Mouse (Mus musculus) forebrain, embryonic 15.5 days (tissue): ENCODE results near the gene Lrsam1. TPM values are rescaled to one million over a fixed set of nuclear protein-coding genes. Genes with fewer than 3 reads are reported as not detected.

Experiments
- ATAC-seq: fragments of 200-750 bp; cut with Nextera tagmentation; replicated peaks from 2 replicates; pipeline ENCODE4 v1.8.0; 2017; ENCODE audit warnings: mild to moderate bottlenecking, moderate TSS enrichment, moderate library complexity
- H3K27ac ChIP-seq: fragments of 300-500 bp; sonication (generic); replicated peaks from 2 replicates; pipeline ENCODE4 v1.5.1; 2015; ENCODE audit warnings: mild to moderate bottlenecking, inconsistent platforms
- H3K27me3 ChIP-seq: fragments of 300-500 bp; sonication (generic); 2 replicates; pipeline ENCODE4 v1.6.1; 2015; ENCODE audit warnings: inconsistent platforms
- H3K36me3 ChIP-seq: fragments of 300-500 bp; sonication (generic); 2 replicates; pipeline ENCODE4 v1.6.1; 2015; ENCODE audit warnings: mild to moderate bottlenecking, inconsistent platforms
- H3K4me1 ChIP-seq: fragments of 300-500 bp; sonication (generic); 2 replicates; pipeline ENCODE4 v1.6.1; 2015; ENCODE audit warnings: inconsistent platforms
- H3K4me2 ChIP-seq: fragments of 300-500 bp; sonication (generic); replicated peaks from 2 replicates; pipeline ENCODE4 v1.6.1; 2015; ENCODE audit warnings: mild to moderate bottlenecking, inconsistent platforms
- H3K4me3 ChIP-seq: fragments of 300-500 bp; sonication (generic); 2 replicates; pipeline ENCODE4 v1.5.1; 2015; ENCODE audit warnings: mild to moderate bottlenecking, inconsistent platforms
- H3K9ac ChIP-seq: fragments of 300-500 bp; sonication (generic); replicated peaks from 2 replicates; pipeline ENCODE4 v1.6.1; 2015; ENCODE audit warnings: mild to moderate bottlenecking, inconsistent platforms
- H3K9me3 ChIP-seq: fragments of 300-500 bp; sonication (generic); 2 replicates; pipeline ENCODE4 v1.6.1; 2016; ENCODE audit warnings: inconsistent platforms
- WGBS: fragments of 180-500 bp; shearing (Covaris S2); methylation state at CpG from one replicate; pipeline ENCODE4 v1.1.7; 2015; ENCODE audit warnings: mixed read lengths; 5-methylcytosine and 5-hydroxymethylcytosine counted together
- polyA plus RNA-seq: library from polyadenylated mRNA; unstranded; fragments of >200 nt; fragmentation: Nextera tagmentation; extraction: Ambion mirVana; gene quantifications from 2 replicates; pipeline ENCODE4 v1.2.1, GENCODE M21; 2015

Lrsam1 gene
- polyA plus RNA-seq, 1 experiment from 2014 or later: 17.8 TPM

DNA sequence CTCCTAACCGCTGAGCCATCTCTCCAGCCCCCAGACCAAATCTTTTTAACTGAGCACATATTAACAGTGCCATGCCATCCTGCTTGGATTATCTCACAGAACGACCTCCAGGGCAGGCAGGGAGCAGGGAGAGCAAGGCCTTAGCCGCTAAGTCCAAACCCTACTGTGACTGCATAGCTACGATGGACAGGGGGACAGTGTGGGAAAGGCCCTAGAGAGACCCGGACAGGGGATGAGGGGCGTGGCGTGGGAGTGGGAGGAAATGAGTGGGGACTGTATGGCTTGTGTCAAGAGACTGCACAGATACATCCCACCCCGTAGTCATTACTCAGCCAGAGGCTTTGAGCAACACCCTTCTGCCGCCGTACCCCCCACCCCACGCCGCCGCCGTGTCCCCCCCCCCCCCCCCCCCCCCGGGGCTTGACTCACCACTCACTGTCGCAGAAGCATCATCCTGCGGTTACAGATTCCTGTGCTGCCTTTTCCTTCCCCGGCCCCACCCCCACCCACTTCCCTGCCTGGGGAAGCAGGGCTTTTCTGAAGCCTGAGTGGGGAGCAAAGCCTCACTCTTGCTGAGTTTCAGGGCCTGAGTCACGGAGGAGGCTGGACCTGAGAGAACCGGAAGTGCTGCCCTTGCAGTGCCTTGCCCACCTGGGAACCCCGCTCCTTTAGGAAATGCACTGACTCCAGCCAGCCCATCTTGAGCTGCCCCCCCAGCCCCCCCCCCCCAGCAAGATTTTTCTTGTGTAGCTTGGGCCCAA lies 79.0 kb downstream of the Lrsam1 start:
- no peak overlapping the region for H3K4me3 ChIP-seq
- H3K4me1 ChIP-seq: peaks cover 47% of the 10 kb centered on the region
- no peaks in the 10 kb centered on the region for H3K9me3 ChIP-seq
- H3K9ac ChIP-seq: no peak overlapping the region
- WGBS: 63% methylated on average over 13 of the region's 21 CpGs
- no peak overlapping the region for H3K27ac ChIP-seq
- ATAC-seq: 0 out of 2 replicates have a peak, but pooled peaks have one; percentile 38
- no peak overlapping the region for H3K4me2 ChIP-seq
- no peaks in the 10 kb centered on the region for H3K36me3 ChIP-seq
- no peaks in the 10 kb centered on the region for H3K27me3 ChIP-seq

DNA sequence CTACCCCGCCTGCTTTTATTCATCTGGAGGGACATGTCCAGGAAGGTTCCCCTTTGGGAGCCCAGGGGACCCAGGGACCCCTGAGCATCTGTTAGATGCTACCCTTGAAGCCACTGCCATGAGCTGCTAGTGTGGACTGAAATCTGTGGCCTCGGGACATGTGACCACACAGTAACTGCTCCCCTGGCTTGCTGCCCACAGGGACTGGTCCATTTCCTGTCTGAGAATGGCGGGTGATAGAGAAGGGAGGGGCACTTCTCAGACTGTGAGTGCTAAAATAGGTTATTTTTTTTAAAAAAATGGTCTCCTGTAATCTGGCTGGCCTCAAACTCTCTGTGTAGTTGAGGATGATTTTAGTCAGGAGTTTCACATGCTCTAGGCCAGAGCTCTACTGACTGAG lies 79.7 kb downstream of the Lrsam1 start:
- Histone ChIP-seq H3K4me1 (peaks cover 55% of the 10 kb centered on the region), H3K4me2 (no peak overlapping the region), H3K27ac (no peak overlapping the region; the same call in 1 of the 2 replicates), H3K36me3 (no peaks in the 10 kb centered on the region), H3K9me3 (no peaks in the 10 kb centered on the region), H3K4me3 (no peak overlapping the region), H3K9ac (no peak overlapping the region), H3K27me3 (no peaks in the 10 kb centered on the region)
- WGBS: 40% methylated on average over 3 of the region's 3 CpGs
- no peak for ATAC-seq

DNA sequence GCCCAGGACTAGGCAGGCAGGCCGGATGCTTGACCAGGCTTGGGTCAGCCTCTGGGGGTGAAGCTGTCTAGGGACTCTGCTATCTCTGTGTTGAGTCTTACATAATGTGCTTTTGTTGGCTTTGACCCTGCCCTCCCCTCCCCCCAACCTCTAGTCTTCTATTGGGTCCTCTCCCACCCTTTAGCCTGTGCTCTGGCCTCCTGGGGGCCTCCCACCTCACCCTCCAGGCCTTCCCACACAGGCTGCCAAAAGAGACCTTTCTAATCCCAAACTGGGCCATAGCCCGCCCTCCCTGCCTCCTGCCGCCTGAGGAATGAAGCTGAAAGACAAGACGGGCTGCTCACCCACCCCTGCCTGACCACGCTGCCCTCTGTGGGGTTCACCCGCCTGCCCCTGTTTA lies 80.4 kb downstream of the Lrsam1 start:
- H3K36me3 ChIP-seq: no peaks in the 10 kb centered on the region
- WGBS: 16% methylated on average over 6 of the region's 6 CpGs
- H3K9ac ChIP-seq: no peak overlapping the region
- no peak overlapping the region for H3K4me3 ChIP-seq
- no peaks in the 10 kb centered on the region for H3K9me3 ChIP-seq
- no peak overlapping the region for H3K27ac ChIP-seq
- H3K4me1 ChIP-seq: peaks cover 57% of the 10 kb centered on the region
- no peak overlapping the region for H3K4me2 ChIP-seq
- H3K27me3 ChIP-seq: no peaks in the 10 kb centered on the region
- ATAC-seq: no peak

DNA sequence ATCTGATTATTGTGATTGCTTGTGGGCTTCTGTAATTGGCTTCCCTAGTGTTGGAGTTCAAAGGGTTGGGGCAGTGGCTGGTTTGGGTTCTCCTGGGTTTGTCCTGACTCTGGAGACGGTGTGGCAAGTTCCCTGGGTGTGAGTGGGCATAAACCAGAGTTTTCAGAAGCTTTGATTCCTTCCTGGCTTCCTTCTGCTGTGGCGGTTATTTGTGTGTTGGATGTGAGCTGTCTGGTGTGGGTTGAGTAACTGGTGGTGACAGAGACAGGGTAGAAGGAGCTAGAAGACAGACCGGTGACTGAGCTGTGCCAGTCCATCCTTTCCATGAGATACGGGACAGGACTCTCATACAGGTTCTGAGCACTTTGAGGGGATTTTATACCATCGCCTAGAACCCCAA lies 81.8 kb downstream of the Lrsam1 start:
- no peaks in the 10 kb centered on the region for H3K36me3 ChIP-seq
- no peak overlapping the region for H3K9ac ChIP-seq
- no peaks in the 10 kb centered on the region for H3K27me3 ChIP-seq
- H3K4me2 ChIP-seq: 0 out of 2 replicates have a peak overlapping the region, but pooled peaks have one; percentile 2
- no peak for ATAC-seq
- no peaks in the 10 kb centered on the region for H3K9me3 ChIP-seq
- H3K4me1 ChIP-seq: peaks cover 63% of the 10 kb centered on the region
- no peak overlapping the region for H3K27ac ChIP-seq
- WGBS: 90% methylated on average over 5 of the region's 5 CpGs
- H3K4me3 ChIP-seq: no peak overlapping the region

DNA sequence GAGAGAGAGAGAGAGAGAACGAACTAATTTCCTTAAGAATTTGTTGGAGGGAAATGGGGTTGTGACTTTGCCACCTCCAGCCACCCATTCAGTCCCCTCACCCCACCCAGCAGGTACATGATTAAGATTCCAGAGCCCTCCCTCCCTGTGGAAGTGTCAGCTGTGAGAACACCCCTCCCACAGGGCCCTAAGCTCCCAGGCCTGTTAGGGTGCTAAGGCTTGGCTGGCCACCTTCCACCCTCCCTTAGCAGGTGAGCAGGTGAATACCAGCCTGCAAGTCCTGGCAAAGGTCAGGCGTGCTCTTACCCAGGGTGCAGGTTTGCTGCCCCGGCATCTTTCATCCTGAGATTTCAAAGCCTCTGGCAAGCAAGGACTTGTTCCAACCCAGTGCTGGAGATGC lies 83.0 kb downstream of the Lrsam1 start:
- H3K4me1 ChIP-seq: peaks cover 71% of the 10 kb centered on the region
- peak overlapping the region; percentile 78 for H3K4me3 ChIP-seq
- no peaks in the 10 kb centered on the region for H3K9me3 ChIP-seq
- peak overlapping the region; percentile 97; the same call in 1 of the 2 replicates for H3K9ac ChIP-seq
- H3K27ac ChIP-seq: no peak overlapping the region
- 62% methylated on average over 3 of the region's 3 CpGs for WGBS
- peak overlapping the region; percentile 70 for H3K4me2 ChIP-seq
- no peaks in the 10 kb centered on the region for H3K27me3 ChIP-seq
- ATAC-seq: no peak
- no peaks in the 10 kb centered on the region for H3K36me3 ChIP-seq

DNA sequence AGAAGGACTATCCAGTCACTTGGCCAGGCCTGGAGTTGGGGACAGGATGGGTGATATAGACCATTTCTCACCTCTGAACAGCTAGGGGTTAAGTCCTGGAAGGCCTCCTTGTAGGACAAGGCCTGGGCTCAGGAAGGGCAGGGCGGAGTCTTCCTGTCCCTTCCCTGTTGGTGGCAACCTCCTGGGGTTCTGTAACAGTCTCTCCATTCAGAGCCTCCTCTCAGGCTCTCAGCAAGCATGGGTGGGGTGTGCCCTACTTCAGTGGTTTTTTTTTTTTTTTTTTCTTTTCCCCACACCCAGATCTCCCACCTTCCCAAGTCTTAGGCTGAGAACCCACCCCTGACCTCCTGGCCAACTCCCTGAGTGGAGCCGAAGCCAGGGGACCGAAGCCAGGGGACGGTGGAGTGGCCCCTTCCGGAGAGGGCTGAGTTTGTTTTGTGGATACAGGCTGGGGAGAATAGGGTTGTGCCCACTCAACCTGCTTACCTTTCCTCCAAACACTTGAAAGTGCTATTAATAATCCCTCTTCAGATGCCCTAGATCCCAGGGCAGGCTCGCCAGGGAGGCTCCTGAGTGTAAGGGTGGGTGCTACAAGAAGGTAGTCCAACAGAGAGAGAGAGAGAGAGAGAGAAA lies 83.5 kb downstream of the Lrsam1 start:
- Histone ChIP-seq H3K27me3 (no peaks in the 10 kb centered on the region), H3K4me1 (peaks cover 71% of the 10 kb centered on the region), H3K4me3 (peak overlapping the region; percentile 78), H3K9ac (peak overlapping the region; percentile 97), H3K27ac (no peak overlapping the region), H3K36me3 (no peaks in the 10 kb centered on the region), H3K9me3 (no peaks in the 10 kb centered on the region), H3K4me2 (peak overlapping the region; percentile 70)
- 62% methylated on average over 6 of the region's 6 CpGs for WGBS
- no peak for ATAC-seq

DNA sequence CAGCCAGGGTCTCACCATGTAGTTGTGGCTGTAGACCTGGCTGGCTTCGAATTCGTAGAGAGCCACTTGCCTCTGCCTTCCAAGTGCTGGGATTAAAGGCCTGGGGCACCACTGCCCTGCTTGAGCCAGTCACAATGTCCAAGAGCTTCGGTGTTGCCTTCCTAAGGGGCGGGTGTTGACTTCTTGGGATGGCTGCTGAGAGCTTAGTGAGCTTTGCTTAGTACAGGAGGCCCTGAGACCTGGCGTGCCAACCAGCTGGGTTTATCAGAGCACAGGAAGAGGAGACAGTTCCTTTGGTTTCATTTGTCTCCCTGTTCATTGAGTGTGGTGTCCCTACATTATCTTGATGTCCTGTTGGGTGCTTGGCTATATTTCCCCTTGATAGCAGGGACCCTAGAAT lies 84.1 kb downstream of the Lrsam1 start:
- Histone ChIP-seq H3K4me2 (peak overlapping the region; percentile 70), H3K9ac (peak overlapping the region; percentile 97), H3K4me1 (peaks cover 69% of the 10 kb centered on the region), H3K9me3 (no peaks in the 10 kb centered on the region), H3K36me3 (no peaks in the 10 kb centered on the region), H3K27me3 (no peaks in the 10 kb centered on the region), H3K4me3 (peak overlapping the region; percentile 78), H3K27ac (peak overlapping the region; percentile 45; the same call in 1 of the 2 replicates)
- WGBS: 30% methylated on average over 5 of the region's 5 CpGs
- no peak for ATAC-seq

DNA sequence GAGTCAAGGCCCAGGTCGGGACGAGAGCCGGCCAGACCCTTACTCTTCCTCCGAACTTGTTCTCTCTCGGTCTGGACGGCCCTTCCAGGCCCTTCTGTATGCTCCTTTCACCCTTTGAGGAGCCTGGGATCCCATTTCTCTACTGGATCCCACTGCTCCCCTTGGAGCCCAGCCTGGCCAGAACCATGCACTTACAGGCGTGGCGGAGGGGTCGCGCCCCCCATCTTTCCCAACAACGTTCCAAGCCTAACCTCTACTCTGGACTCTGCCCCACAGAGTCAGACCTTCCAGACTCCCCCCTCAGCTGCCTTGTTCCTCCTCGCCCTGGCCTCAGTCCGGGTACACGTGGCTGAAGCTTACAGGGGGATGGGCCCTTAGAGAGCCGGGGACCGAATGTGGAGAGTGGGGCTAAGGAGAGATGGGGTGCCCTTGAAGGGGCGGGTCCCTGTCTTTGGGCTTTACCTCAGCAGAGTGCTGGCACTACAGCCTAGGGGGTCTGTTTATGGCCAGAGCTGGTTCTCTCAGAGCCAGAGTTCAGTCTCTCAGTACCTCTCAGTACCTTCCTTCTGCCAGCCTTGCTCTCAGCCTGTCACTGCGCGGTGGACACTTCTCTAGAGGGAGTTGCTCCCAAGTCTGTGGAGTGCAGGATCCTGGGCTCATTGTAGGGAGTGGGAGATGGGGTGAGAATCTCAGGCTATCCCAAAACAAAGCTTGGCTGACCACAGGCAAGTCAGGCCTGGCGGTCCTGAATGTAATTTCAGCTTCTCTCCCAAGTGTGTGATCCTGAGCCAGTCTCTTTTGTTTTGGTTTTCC lies 84.7 kb downstream of the Lrsam1 start:
- no peaks in the 10 kb centered on the region for H3K36me3 ChIP-seq
- 6% methylated on average over 20 of the region's 20 CpGs for WGBS
- peak; percentile 18; the same call in 1 of the 2 replicates for ATAC-seq
- no peaks in the 10 kb centered on the region for H3K9me3 ChIP-seq
- H3K27me3 ChIP-seq: no peaks in the 10 kb centered on the region
- peak overlapping the region; percentile 93 for H3K27ac ChIP-seq
- peak overlapping the region; percentile 97 for H3K9ac ChIP-seq
- H3K4me1 ChIP-seq: peaks cover 65% of the 10 kb centered on the region
- H3K4me2 ChIP-seq: peak overlapping the region; percentile 70
- peak overlapping the region; percentile 78 for H3K4me3 ChIP-seq

DNA sequence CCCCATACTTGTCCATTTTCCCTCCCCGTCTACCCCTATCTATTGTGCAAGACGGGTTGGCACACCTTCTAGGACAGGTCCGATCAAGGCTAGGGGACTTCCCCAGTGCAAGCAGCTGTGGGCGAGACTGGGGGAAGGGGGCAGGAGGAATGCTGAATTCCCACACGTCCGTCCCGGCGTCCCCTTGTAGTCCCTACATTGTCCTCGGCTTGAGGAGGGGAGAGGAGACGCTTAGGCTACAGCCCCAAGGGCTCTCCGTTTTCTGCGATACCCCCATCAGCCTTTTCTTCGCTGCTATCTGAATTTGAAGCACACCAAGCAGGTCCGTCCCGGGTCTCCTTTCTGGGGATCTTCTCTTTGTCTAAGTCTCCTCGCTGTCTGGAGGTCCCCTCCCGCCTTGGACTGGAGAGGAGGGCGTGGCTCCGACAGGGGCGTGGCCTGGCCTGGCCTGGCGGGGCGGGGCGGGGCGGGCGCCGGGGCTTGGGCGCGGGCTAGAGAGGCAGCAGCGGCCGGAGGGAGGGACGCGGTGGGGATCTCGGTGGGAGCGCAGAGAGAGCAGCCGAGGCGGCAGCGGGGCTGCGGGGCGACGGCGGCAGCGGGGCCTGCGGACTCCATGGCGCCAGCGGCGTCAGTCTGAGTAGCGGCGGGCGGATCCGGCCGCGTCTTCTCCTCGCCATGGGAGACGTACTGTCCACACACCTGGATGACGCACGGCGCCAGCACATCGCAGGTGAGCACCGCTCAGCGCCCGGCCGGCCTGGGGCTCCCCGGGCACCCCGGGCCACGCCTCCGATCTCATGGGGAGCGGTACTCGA lies 85.5 kb downstream of the Lrsam1 start, which contains the start of gene Fam129b:
Fam129b (plus strand) TSS at position 440 of the 815 bp plus-strand sequence.
- Histone ChIP-seq H3K27ac (peak within 1 kb of the TSS; percentile 93), H3K9me3 (no peaks in the 10 kb centered on the region), H3K9ac (peak within 1 kb of the TSS; percentile 97), H3K4me1 (peaks cover 57% of the 10 kb centered on the region), H3K4me2 (peak within 1 kb of the TSS; percentile 70), H3K36me3 (no peaks in the 10 kb centered on the region), H3K4me3 (peak within 1 kb of the TSS; percentile 78), H3K27me3 (no peaks in the 10 kb centered on the region)
- peak; percentile 79 for ATAC-seq
- under 1% methylated on average over 61 of the region's 68 CpGs for WGBS
